Mouse (Mus musculus) embryonic facial prominence, embryonic 14.5 days (tissue): ENCODE measurements around the gene Trp53rka. TPM values are rescaled to one million over a fixed set of nuclear protein-coding genes. Genes with fewer than 3 reads are reported as not detected.

Experiments
- ATAC-seq: fragments of 200-750 bp; cut with Nextera tagmentation; 2 replicates; pipeline ENCODE4 v1.8.0; 2017; ENCODE audit warnings: low read depth, moderate number of reproducible peaks, moderate TSS enrichment
- DNase-seq: peaks from one replicate; pipeline ENCODE4 v3.0.0-alpha.2; 2015; ENCODE audit warnings: low spot score
- H3K27ac ChIP-seq: fragments of 300-500 bp; sonication (generic); replicated peaks from 2 replicates; pipeline ENCODE4 v1.5.1; 2014; ENCODE audit warnings: low read depth, mild to moderate bottlenecking, low read length, moderate library complexity
- H3K27me3 ChIP-seq: fragments of 300-500 bp; sonication (generic); replicated peaks from 2 replicates; pipeline ENCODE4 v1.6.1; 2014; ENCODE audit warnings: low read length; ENCODE audit not compliant: control insufficient read depth, insufficient read depth
- H3K36me3 ChIP-seq: fragments of 300-500 bp; sonication (generic); 2 replicates; pipeline ENCODE4 v1.6.1; 2014; ENCODE audit warnings: low read length, mixed read lengths; ENCODE audit not compliant: control insufficient read depth, insufficient read depth
- H3K4me1 ChIP-seq: fragments of 300-500 bp; sonication (generic); 2 replicates; pipeline ENCODE4 v1.6.1; 2014; ENCODE audit warnings: antibody characterized with exemption, low read length; ENCODE audit not compliant: control insufficient read depth, insufficient read depth
- H3K4me2 ChIP-seq: fragments of 300-500 bp; sonication (generic); 2 replicates; pipeline ENCODE4 v1.6.1; 2014; ENCODE audit warnings: low read depth, mild to moderate bottlenecking, low read length, moderate library complexity, mixed read lengths
- H3K4me3 ChIP-seq: fragments of 300-500 bp; sonication (generic); 2 replicates; pipeline ENCODE4 v1.5.1; 2014; ENCODE audit warnings: low read depth, mild to moderate bottlenecking, low read length
- H3K9ac ChIP-seq: fragments of 300-500 bp; sonication (generic); 2 replicates; pipeline ENCODE4 v1.6.1; 2014; ENCODE audit warnings: low read depth, mild to moderate bottlenecking, low read length, moderate library complexity, mixed read lengths
- H3K9me3 ChIP-seq: fragments of 300-500 bp; sonication (generic); 2 replicates; pipeline ENCODE4 v1.6.1; 2016; ENCODE audit warnings: low read length; ENCODE audit not compliant: control insufficient read depth
- WGBS: fragments of 180-500 bp; shearing (Covaris S2); extraction: QIAGEN DNeasy Blood & Tissue Kit; methylation state at CpG from one replicate; pipeline ENCODE4 v1.1.7; 2014; 5-methylcytosine and 5-hydroxymethylcytosine counted together
- polyA plus RNA-seq: library from polyadenylated mRNA; unstranded; fragments of >200 nt; fragmentation: Nextera tagmentation; extraction: Ambion mirVana; gene quantifications from 2 replicates; pipeline ENCODE4 v1.2.1, GENCODE M21; 2014

The Trp53rka gene
- polyA plus RNA-seq, 1 experiment from 2014 or later: 32.8 TPM

DNA sequence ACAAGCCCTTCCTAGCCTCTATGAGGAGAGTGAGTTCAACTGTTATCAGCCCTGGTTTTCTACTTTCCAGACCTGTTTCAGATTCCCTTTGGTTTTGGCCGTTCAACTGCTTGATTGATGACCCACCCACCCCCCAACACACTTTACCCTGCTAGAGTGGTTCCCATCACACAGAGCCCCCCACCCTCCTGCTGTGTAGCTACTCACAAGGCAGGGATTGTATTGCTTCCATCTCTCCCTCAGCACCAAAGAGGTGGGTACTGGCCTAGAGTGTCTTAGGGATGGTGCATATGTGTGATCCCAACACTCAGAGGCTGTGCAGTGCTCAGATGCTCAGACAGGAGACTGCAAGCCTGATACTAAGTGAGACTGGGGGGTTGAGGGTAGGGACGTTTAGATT, 1.4 kb upstream of the Trp53rka start:
- 53% methylated on average over 2 of the region's 2 CpGs for WGBS
- Histone ChIP-seq H3K4me1 (peaks cover 11% of the 10 kb centered on the region), H3K27ac (no peak overlapping the region), H3K4me3 (no peak overlapping the region), H3K27me3 (no peaks in the 10 kb centered on the region), H3K4me2 (no peak overlapping the region), H3K36me3 (peaks cover 15% of the 10 kb centered on the region), H3K9ac (no peak overlapping the region), H3K9me3 (no peaks in the 10 kb centered on the region)
- ATAC-seq: no peak
- no peak for DNase-seq

DNA sequence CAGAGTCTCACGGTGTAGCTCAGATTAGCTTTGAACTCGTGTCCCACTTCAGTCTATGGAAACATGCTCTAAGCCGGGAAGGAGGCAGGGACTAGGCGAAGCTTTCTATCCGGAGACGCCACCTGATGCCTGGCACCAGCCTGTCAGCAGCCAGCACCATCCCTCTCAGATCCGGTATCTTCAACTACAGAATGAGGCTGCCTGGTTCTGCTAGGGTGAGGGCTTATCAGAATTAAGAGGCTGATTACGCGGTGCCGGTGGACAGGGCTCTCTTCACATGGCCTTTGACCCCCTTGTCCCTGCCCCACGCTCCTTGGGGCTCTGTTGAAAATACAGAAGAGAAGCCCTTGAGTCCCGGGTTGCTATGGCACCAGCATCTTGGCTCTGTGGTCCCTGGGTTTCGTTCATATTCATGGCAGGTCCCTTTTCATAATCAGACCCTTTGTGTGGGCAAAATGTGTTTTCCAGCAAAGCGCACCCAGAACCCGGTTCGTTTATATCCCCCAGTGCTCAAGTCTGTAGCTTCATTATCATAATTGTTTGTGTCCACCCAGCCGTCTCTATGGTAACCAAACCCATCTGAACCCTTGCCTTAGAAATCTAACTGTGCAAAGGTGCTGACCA, 575 bp upstream of the Trp53rka start:
- peaks cover 11% of the 10 kb centered on the region for H3K4me1 ChIP-seq
- DNase-seq: no peak
- H3K9ac ChIP-seq: peak overlapping the region; percentile 84
- peak overlapping the region; percentile 85 for H3K4me2 ChIP-seq
- peak overlapping the region; percentile 71 for H3K4me3 ChIP-seq
- WGBS: 25% methylated on average over 17 of the region's 17 CpGs
- ATAC-seq: 0 out of 2 replicates have a peak, but pooled peaks have one; percentile 0
- no peaks in the 10 kb centered on the region for H3K9me3 ChIP-seq
- H3K36me3 ChIP-seq: peaks cover 23% of the 10 kb centered on the region
- H3K27me3 ChIP-seq: no peaks in the 10 kb centered on the region
- H3K27ac ChIP-seq: peak overlapping the region; percentile 77; the same call in 1 of the 2 replicates

DNA sequence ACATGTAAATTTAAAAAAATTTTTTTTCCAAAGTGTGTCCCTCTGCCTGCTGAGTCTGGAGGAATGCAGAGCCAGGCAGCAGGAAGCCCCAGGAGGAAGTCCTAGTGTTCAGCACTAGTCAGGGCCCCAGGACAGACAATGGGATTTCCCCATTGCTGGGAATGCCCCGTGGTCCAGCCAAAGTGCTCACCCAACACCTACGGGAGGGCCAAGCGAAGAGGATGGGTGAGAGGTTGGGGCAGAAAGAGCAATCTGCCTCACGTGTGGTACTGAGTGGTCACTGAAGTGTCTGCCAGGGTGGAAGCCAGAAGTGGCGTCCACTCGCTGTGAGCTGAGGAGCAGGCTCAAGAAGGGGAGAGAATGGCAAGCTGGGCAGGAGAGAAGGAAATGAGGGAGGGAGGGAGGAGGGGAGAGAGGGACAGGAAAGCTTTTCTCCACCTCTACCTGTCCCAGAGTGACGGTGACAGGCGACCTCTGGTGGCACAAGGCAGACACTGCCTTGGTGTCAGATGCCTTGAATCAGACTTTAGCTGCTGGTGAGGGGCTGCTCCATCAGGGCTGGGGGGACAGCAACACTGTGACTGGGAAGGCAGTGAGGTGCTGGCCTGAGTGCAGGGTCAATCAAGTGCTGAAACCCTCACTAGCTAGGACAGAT, 6.1 kb downstream of the Trp53rka start:
- Histone ChIP-seq H3K9ac (no peak overlapping the region), H3K27ac (no peak overlapping the region; the same call in 1 of the 2 replicates)
- 31% methylated on average over 8 of the region's 8 CpGs for WGBS

DNA sequence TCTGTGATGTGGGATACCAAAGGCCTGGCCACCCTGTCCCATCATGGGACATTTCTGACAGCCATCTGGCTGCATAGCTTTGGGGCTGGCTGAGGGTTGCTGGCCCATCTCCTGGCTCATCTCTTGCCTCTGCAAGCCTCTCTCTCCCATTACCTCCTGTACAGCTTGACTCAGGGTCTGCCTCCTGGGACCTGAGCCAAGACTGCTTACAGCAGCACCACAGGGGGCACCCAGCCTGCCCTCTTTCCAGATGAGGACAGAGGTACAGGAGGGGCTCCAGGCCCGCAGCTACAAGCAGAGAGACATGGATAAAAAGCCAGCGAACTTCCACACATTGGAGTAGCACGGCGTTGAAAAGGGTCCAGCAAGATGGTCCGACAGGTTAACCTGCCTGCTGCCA, 6.7 kb downstream of the Trp53rka start:
- 75% methylated on average over 5 of the region's 5 CpGs for WGBS
- H3K9me3 ChIP-seq: no peaks in the 10 kb centered on the region

More for the DNA sequence above, 6.1 kb downstream of the Trp53rka start:
- Histone ChIP-seq H3K9me3 (no peaks in the 10 kb centered on the region), H3K4me1 (peaks cover under 1% of the 10 kb centered on the region; the same call in 1 of the 2 replicates), H3K27me3 (no peaks in the 10 kb centered on the region), H3K36me3 (peaks cover 29% of the 10 kb centered on the region), H3K4me3 (no peak overlapping the region), H3K4me2 (peak overlapping the region; percentile 2; the same call in 1 of the 2 replicates)
- ATAC-seq: peak; percentile 59
- peak; percentile 63 for DNase-seq

DNA sequence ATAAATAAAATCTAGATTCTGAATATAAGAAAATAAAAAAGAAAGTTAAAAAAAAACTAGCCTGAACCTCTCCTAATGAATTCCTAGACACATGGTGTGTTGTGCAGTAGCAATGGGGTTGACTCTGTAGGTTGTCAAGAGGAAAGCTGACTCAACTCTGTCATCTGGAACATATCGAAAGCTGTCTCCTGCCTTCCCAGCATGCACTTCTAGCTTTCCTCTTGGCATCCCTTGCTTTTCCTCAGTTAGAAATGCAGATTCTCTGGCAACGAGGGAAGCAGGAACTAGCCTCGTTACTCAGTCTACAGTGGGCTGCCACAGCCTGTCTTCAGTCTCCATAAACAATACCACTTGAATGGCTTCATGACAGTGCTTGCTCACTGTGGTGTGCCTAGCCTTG, 7.3 kb downstream of the Trp53rka start:
- ATAC-seq: no peak
- no peaks in the 10 kb centered on the region for H3K27me3 ChIP-seq
- H3K27ac ChIP-seq: no peak overlapping the region
- H3K4me1 ChIP-seq: no peaks in the 10 kb centered on the region
- WGBS: 65% methylated on average over 3 of the region's 3 CpGs
- H3K9me3 ChIP-seq: no peaks in the 10 kb centered on the region
- peaks cover 28% of the 10 kb centered on the region for H3K36me3 ChIP-seq
- no peak overlapping the region for H3K4me2 ChIP-seq
- H3K9ac ChIP-seq: no peak overlapping the region
- peak; percentile 4 for DNase-seq
- no peak overlapping the region for H3K4me3 ChIP-seq

More for the DNA sequence above, 6.7 kb downstream of the Trp53rka start:
- H3K4me2 ChIP-seq: no peak overlapping the region
- no peak overlapping the region for H3K4me3 ChIP-seq
- DNase-seq: no peak
- H3K9ac ChIP-seq: no peak overlapping the region; the same call in 1 of the 2 replicates
- H3K27me3 ChIP-seq: no peaks in the 10 kb centered on the region
- H3K27ac ChIP-seq: no peak overlapping the region
- no peaks in the 10 kb centered on the region for H3K4me1 ChIP-seq
- ATAC-seq: no peak
- peaks cover 29% of the 10 kb centered on the region for H3K36me3 ChIP-seq

DNA sequence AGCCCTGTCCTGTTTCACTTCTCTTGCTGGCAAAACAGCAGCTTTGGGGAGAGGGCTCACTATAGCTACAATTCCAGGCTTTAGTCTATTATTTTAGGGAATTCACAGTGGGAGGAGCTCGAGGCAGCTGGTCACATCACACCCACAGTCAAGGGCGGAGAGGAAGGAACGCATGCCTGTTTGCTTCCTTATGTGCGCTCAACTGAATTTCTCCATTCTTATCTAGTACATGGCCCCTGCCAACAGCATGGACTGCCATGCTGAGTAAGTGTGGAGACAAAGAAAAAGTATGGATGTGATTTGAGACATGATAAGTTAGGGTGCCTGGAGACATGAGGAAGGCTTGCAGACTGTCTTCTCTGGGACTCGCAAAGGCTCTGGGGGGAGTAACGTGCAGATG, 9.0 kb downstream of the Trp53rka start:
- no peak for DNase-seq
- Histone ChIP-seq H3K27ac (no peak overlapping the region), H3K36me3 (peaks cover 11% of the 10 kb centered on the region), H3K4me1 (no peaks in the 10 kb centered on the region), H3K9me3 (no peaks in the 10 kb centered on the region), H3K4me2 (no peak overlapping the region), H3K4me3 (no peak overlapping the region), H3K27me3 (no peaks in the 10 kb centered on the region), H3K9ac (no peak overlapping the region)
- no peak for ATAC-seq
- 66% methylated on average over 6 of the region's 6 CpGs for WGBS

DNA sequence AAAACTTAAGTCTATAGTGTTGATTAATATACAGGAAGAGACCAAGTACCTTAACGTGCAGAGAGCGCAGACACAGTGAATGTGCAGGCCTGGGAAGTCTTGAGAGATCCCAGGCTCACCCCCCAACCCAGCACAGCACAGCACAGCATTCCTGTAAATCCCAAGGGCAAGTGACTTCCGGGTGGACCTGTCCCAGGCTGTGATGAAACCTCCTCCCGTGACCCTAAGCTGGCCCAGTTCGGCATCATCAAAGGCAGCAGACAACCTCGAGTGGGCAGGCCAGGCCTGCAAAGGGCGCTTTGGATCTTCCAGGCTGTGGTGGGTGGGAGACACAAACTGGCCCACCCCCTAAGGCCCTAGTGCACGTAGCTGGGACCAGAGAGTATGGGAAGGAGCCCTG, 11.1 kb downstream of the Trp53rka start:
- no peak for ATAC-seq
- no peaks in the 10 kb centered on the region for H3K27me3 ChIP-seq

DNA sequence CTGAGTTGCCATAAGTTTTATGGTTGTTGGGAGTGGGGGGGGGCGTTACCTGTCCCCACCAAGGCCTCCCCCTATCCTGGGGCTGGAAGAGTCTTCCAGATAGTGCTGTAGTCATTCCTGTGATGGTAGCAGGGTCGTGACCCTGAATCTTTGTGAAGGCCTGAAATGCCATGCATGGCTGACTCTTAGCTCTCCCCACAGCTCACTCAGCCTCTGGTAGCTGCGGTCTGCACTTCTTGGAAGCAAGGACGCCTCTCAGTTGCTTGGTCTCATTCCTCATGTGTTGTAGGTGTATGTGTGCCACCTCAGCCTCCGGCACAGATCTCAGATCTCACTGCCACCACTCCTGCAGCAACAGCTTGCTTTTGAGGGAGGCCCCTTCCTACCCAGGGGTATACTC, 17.3 kb downstream of the Trp53rka start:
- DNase-seq (no peak), ATAC-seq (no peak)
- H3K4me2 ChIP-seq: no peak overlapping the region
- no peaks in the 10 kb centered on the region for H3K9me3 ChIP-seq
- no peak overlapping the region for H3K9ac ChIP-seq
- no peaks in the 10 kb centered on the region for H3K4me1 ChIP-seq
- no peak overlapping the region for H3K4me3 ChIP-seq
- no peak overlapping the region for H3K27ac ChIP-seq
- H3K36me3 ChIP-seq: no peaks in the 10 kb centered on the region
- H3K27me3 ChIP-seq: peaks cover 20% of the 10 kb centered on the region
- WGBS: 66% methylated on average over 5 of the region's 5 CpGs

More for the DNA sequence above, 11.1 kb downstream of the Trp53rka start:
- Histone ChIP-seq H3K4me3 (no peak overlapping the region), H3K36me3 (no peaks in the 10 kb centered on the region), H3K4me1 (no peaks in the 10 kb centered on the region), H3K9me3 (no peaks in the 10 kb centered on the region), H3K9ac (no peak overlapping the region), H3K27ac (no peak overlapping the region), H3K4me2 (no peak overlapping the region)
- WGBS: 50% methylated on average over 8 of the region's 8 CpGs
- no peak for DNase-seq
